Mouse (Mus musculus) kidney, adult 11 months (tissue): ENCODE results near the gene Gm13288.
"Not testable (repeated sequence)": the region's sequence is repeated elsewhere in the genome, so short reads cannot be mapped to it uniquely, and the experiment has no call there.

ENCODE experiments used
- DNase-seq: peaks from one replicate; pipeline ENCODE4 v3.0.0; 2022

Gene Gm13288

DNA sequence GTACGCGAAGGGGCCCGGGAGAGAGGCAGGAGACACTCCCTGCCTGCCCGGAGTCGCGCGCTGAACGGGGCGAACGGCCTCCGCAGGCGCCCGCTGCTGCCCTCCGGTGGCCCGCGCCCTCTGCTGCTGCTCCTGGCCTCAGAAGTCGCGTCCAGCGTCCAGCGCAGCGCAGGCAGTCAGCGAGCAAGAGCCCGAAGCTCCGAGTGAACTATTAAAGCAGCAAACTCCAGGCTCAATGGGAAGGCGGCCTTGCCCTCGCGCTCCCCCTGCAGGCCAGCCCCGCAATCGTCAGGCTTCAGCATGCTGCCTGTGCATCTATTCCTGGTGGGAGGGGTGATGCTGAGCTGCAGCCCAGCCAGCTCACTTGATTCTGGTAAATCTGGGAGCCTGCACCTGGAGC is 2.4 kb upstream of the Gm13288 start, which contains the start of gene Gm13287:
Gene Gm13287 (plus strand): TSS at position 301 of the 400 bp plus-strand sequence.
- DNase-seq: not testable (repeated sequence)

DNA sequence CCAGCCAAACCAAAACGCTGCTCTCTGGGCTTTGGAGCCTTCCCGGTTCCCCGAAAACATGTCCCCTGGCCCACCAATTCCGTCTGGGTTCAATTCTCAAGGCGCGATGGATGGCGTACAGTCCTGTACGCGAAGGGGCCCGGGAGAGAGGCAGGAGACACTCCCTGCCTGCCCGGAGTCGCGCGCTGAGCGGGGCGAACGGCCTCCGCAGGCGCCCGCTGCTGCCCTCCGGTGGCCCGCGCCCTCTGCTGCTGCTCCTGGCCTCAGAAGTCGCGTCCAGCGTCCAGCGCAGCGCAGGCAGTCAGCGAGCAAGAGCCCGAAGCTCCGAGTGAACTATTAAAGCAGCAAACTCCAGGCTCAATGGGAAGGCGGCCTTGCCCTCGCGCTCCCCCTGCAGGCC is 430 bp downstream of the Gm13288 start:
- DNase-seq: peak; percentile 52

DNA sequence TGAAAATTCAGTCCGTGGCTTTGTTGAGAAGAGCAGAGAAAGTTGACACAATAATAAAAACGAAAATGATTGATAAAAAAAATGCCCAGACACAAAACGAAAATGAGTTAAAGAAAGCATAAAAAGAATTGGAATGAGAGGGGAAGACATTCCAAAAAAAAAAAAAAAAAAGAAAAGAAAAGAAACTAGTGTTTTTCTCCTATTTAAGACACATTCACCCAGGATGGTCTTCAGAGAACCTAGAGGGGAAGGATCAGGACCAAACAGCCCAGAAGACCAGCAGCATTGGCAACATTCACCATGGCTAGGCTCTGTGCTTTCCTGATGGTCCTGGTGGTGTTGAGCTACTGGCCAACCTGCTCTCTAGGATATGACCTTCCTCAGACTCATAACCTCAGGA is 10.6 kb downstream of the Gm13288 start, which contains the start of gene Ifna7:
Gene Ifna7 (plus strand): TSS at position 301 of the 400 bp plus-strand sequence.
- DNase-seq: no peak

DNA sequence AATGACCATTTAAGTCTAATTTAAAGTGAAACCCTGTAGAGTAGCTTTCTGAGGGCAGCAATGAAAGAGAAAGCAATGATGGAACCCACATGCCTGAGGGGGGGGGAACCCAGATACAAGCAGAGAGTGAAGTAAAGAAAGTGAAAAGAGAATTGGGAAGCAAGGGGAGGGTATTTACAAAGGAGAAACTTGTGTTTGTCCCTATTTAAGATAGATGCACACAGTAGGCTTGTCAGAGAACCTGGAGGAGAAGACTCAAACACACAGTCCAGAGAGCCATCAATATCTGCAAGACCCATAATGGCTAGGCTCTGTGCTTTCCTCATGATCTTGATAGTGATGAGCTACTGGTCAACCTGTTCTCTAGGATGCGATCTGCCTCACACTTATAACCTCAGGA is 14.3 kb downstream of the Gm13288 start, which contains the start of gene Ifna11:
Gene Ifna11 (plus strand): TSS at position 301 of the 400 bp plus-strand sequence.
- DNase-seq: no peak

DNA sequence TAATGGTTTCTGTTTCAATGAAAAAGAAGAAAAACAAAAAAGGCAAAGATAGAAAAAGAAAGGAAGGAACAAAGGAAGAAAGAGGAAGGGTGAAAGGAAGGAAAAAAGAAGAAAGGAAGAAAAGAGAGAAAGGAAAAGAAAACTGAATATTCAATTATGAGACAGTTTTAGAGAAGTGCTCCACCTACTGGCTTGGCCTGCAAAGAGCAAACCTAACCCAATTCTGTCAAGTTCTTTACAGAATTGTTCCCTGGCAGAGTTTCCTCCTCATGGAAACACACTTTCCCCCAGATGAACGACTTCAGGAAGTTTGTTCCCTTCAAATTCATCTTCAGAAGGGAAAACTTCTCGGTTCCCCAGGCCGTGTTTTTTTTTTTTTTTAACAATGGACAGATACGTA is 17.7 kb downstream of the Gm13288 start:
- DNase-seq: no peak

DNA sequence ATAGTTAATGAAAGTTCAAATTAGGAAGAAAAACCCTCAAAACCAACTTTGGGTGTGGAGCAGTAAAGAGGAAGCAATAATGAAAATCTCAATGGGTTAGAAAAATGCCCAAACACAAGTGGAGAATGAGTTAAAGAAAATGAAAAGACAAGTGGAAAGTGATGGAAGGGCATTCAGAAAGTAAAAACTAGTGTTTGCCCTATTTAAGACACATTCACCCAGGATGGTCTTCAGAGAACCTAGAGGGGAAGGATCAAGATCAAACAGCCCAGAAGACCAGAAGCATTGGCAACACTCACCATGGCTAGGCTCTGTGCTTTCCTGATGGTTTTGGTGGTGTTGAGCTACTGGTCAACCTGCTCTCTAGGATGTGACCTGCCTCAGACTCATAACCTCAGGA is 21.8 kb downstream of the Gm13288 start, which contains the start of gene Ifna6:
Gene Ifna6 (plus strand): TSS at position 301 of the 400 bp plus-strand sequence.
- DNase-seq: not testable (repeated sequence)

DNA sequence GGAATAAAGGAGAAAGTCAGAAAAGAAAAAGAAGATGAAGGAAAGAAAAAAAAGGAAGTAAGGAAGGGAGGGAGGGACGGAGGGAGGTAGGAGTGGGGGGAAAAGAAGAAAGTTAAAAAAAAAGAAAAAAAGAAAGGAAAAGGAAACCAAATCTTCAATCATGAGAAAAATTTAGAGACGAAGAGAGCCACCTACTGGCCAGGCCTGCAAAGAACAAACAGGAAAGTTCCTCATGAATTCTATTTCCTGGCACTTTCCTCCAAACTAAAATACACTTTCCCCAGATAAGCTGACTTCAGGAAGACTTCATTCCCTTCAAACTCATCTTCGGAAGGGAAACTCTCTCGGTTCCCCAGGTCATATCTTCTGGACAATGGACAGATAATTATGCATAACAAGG is 25.2 kb downstream of the Gm13288 start:
- peak; percentile 3 for DNase-seq

DNA sequence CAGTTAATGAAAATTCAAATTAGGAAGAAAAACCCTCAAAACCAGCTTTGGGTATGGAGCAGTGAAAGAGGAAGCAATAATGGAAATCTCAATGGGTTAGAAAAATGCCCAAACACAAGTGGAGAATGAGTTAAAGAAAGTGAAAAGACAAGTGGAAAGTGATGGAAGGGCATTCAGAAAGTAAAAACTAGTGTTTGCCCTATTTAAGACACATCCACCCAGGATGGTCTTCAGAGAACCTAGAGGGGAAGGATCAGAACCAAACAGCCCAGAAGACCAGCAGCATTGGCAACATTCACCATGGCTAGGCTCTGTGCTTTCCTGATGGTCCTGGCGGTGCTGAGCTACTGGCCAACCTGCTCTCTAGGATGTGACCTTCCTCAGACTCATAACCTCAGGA is 29.9 kb downstream of the Gm13288 start, which contains the start of gene Ifna5:
Gene Ifna5 (plus strand): TSS at position 301 of the 400 bp plus-strand sequence.
- DNase-seq: not testable (repeated sequence)

DNA sequence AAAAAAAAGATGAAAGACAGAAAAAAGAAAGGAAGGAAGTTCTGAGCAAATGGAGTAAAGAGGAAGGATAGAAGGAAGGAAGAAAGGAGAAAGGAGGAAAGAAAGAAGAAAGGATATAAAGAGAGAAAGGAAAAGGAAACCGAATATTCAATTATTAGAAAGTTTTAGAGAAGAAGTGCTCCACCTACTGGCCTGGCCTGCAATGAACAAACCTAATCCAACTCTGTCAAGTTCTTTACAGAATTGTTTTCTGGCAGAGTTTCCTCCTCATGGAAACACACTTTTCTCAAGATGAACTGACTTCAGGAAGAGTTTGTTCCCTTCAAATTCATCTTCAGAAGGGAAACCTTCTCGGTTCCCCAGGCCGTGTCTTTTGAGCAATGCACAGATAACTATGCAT is 33.5 kb downstream of the Gm13288 start:
- DNase-seq: no peak

DNA sequence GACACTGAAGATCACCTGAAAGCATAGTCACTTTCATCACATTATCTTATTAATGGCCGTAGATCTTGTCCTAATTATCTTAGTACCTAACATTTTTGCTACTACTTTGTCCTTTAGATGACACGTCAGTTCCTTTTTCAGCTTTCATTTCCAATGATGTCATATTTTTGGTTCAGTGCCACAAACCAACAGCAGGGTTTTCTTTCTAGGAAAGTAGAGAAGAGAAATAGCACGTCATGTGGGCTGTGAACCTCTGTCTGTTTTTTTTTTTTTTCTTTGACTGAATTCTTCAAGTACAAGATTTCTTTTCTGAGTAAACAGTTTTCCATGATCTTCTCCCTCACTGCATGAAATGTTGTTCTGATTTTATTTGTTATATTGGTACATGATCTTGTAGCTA is 34.7 kb downstream of the Gm13288 start:
- DNase-seq: no peak

DNA sequence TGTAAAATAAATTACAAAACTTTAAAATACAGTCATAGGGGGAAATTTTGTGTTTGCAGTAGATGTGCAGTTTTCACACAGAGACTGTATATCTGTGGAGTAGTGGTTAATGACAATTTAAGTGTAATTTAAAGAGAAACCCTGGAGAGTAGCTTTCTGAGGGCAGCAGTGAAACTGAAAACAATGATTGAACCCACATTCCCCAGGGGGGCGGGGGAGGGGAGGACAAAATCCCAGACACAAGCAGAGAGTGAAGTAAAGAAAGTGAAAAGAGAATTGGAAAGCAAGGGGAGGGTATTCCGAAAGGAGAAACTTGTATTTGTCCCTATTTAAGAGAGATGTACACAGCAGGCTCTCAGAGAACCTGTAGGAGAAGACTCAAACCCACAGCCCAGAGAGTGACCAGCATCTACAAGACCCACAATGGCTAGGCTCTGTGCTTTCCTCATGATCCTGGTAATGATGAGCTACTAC is 36.1 kb downstream of the Gm13288 start, which contains the start of gene Ifna4:
Gene Ifna4 (plus strand): TSS at position 424 of the 474 bp plus-strand sequence.
- DNase-seq: no peak

DNA sequence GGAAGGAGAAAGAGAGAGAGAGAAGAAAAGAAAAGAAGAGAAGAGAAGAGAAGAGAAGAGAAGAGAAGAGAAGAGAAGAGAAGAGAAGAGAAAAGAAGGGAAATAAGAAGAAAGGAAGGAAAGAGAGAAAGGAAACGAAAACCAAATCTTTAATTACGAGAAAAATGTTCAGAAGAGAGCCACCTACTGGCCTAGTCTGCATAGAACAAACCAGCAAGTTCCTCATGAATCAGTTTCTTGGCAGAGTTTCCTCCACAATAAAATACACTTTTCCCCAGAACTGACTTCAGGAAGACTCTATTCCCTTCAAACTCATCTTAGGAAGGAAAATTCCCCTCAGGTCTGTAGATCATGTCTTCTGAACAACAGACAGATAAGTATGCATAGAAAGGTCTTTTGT is 40.0 kb downstream of the Gm13288 start:
- DNase-seq: no peak

DNA sequence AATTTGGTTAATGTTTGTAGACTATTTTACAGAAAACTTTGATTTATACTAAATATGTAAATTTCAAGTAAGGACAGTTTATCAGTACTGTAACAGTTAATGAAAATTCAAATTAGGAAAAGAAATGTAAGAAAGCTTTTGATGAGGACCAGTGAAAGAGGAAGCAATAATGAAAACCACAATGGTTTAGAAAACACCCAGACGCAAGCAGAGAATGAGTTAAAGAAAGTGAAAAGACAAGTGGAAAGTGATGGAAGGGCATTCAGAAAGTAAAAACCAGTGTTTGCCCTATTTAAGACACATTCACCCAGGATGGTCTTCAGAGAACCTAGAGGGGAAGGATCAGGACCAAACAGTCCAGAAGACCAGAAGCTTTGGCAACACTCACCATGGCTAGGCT is 44.4 kb downstream of the Gm13288 start, which contains the start of gene Ifna1:
Gene Ifna1 (plus strand): TSS at position 390 of the 400 bp plus-strand sequence.
- no peak for DNase-seq

DNA sequence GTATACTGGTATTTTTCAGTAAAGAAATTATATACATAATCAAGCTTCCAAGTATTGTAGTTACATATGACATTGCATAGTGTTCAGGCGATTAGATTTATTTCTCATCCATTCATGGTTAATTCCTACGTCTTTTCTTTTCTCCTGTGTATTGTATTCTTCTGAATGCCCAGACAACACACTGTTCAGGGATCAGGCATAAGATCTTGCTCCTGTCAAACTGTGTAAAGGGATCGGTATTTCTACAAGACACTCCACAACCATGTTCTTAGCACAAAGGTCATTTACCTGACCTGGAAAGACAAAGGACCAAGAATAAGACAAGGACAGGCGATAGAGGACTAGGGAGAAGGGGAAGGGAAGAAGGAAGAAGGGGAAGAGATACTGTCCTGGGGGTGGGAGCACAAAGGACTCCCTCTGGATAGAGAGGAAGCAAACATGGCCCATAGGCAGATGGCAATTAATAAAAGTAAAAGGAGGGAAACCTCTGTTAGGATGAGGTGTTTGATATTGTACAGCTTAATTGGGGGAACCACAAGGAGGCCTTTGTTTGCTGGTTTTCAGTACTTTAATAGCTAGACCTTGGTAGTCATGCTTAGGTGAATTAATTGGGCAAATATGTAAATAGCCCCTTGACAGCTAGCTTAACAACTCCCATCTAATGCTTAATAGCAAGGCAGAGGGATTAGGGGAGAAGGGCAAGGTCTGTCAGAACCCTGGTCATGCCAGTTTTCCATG is 45.9 kb downstream of the Gm13288 start:
- no peak for DNase-seq
